ENCODE assay signal across 24 mouse cellular contexts in the genomic region with DNA sequence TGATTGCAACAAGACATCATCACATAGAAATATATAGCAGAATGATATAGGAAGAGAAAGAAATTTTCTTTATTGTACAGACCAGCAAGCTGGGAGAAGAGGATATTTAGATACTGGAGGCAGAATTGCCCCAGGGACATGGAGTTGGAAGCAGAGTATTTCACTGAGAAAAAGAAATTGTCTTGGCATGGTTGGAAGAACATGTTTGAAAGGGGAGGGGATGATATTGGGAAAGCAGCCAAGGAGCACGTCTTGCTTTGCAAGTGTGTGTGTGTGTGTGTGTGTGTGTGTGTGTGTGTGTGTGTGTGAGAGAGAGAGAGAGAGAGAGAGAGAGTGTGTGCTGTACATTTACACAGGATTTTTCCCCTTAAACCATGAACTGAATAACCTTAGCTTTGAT.
DNase-seq lines count a peak whose midpoint lies in the region; ATAC-seq and TF ChIP-seq lines count a peak whose summit lies in the region.
"Had no signal": no experiment of that assay in that cellular context is flagged by ENCODE, and none has a peak within 500 bp of the region (broad histone marks: within the 10 kb centered on the region; RNA-seq: fewer than 3 reads in every experiment).

No protein-coding gene starts in this region.

- peak; percentile 1 for DNase-seq in adrenal gland, postnatal 10 days
- DNase-seq in adrenal gland, adult (ENCODE audit: inconsistent age in 2 of 2, low spot score in 1 of 2) = no peak
- peak; percentile 60 for DNase-seq in forebrain, embryonic 14.5 days (ENCODE audit: low spot score)
- DNase-seq in hindbrain, postnatal 0 days (ENCODE audit: low spot score) = peak; percentile 53
- peak; percentile 29 for DNase-seq in midbrain, postnatal 0 days (ENCODE audit: low spot score)
- DNase-seq: adrenal gland, postnatal 14 days; B cell, adult 2 months; cerebellum, adult 8-10 months; cerebellum, postnatal 36 days; gastrocnemius, postnatal 10 days; heart, adult 2 months; heart, postnatal 14 days; kidney, adult 11 months had no signal

- no peaks in the 10 kb centered on the region for H3K4me1 ChIP-seq in forebrain, embryonic 14.5 days (ENCODE audit: control insufficient read depth, insufficient read depth, low read length)
- no peaks in the 10 kb centered on the region for H3K4me1 ChIP-seq in forebrain, embryonic 13.5 days
- no peaks in the 10 kb centered on the region for H3K4me1 ChIP-seq in hindbrain, postnatal 0 days (ENCODE audit: insufficient read depth, low read length)
- no peaks in the 10 kb centered on the region for H3K4me1 ChIP-seq in hindbrain, embryonic 13.5 days (replicated peaks)
- H3K4me1 ChIP-seq in midbrain, postnatal 0 days (ENCODE audit: insufficient read depth, low read length) = no peaks in the 10 kb centered on the region
- no peaks in the 10 kb centered on the region for H3K4me1 ChIP-seq in midbrain, embryonic 15.5 days
- H3K4me1 ChIP-seq: embryonic facial prominence, embryonic 15.5 days; forebrain, embryonic 12.5 days; heart, embryonic 15.5 days; hindbrain, embryonic 15.5 days had no signal

- no peak overlapping the region for H3K4me3 ChIP-seq in forebrain, embryonic 14.5 days (ENCODE audit: low read depth, low read length)
- H3K4me3 ChIP-seq in forebrain, embryonic 13.5 days = no peak overlapping the region
- H3K4me3 ChIP-seq in hindbrain, postnatal 0 days (ENCODE audit: low read length) = no peak overlapping the region
- H3K4me3 ChIP-seq in hindbrain, embryonic 13.5 days = no peak overlapping the region
- no peak overlapping the region for H3K4me3 ChIP-seq in midbrain, postnatal 0 days (ENCODE audit: low read depth, low read length)
- H3K4me3 ChIP-seq in midbrain, embryonic 15.5 days = no peak overlapping the region
- H3K4me3 ChIP-seq: embryonic facial prominence, embryonic 15.5 days; erythroblast, embryonic 14.5 days; forebrain, embryonic 12.5 days; heart, adult 2 months; heart, embryonic 15.5 days; hindbrain, embryonic 15.5 days had no signal

- 67% methylated on average over 1 of the region's 1 CpGs for WGBS in forebrain, embryonic 14.5 days
- WGBS in forebrain, embryonic 13.5 days = 43% methylated on average over 1 of the region's 1 CpGs
- WGBS in hindbrain, postnatal 0 days = 40% methylated on average over 1 of the region's 1 CpGs
- WGBS in hindbrain, embryonic 13.5 days = 56% methylated on average over 1 of the region's 1 CpGs
- WGBS in midbrain, postnatal 0 days = 67% methylated on average over 1 of the region's 1 CpGs
- 62% methylated on average over 1 of the region's 1 CpGs for WGBS in midbrain, embryonic 15.5 days

- peak; percentile 37; the same call in 1 of the 2 replicates for ATAC-seq in forebrain, embryonic 14.5 days
- no peak for ATAC-seq in forebrain, embryonic 13.5 days
- no peak for ATAC-seq in hindbrain, postnatal 0 days
- ATAC-seq in hindbrain, embryonic 13.5 days (ENCODE audit: low FRiP score) = no peak
- no peak for ATAC-seq in midbrain, postnatal 0 days (ENCODE audit: low FRiP score)
- ATAC-seq in midbrain, embryonic 15.5 days (replicated peaks) = no peak
- ATAC-seq: CD4-positive, CD25-positive, alpha-beta regulatory T cell, adult 4 months had no signal

- no peak overlapping the region for H3K27ac ChIP-seq in forebrain, embryonic 14.5 days (ENCODE audit: low read depth, low read length)
- no peak overlapping the region for H3K27ac ChIP-seq in forebrain, embryonic 13.5 days
- H3K27ac ChIP-seq in hindbrain, postnatal 0 days = no peak overlapping the region
- no peak overlapping the region for H3K27ac ChIP-seq in hindbrain, embryonic 13.5 days
- H3K27ac ChIP-seq in midbrain, postnatal 0 days (ENCODE audit: low read depth, low read length) = no peak overlapping the region
- H3K27ac ChIP-seq in midbrain, embryonic 15.5 days = no peak overlapping the region
- H3K27ac ChIP-seq: embryonic facial prominence, embryonic 15.5 days; forebrain, embryonic 12.5 days; heart, adult 2 months; heart, embryonic 15.5 days; hindbrain, embryonic 15.5 days had no signal

- no peak for TF ChIP-seq CTCF in hindbrain, postnatal 0 days (IDR thresholded peaks at IDR 0.05; ENCODE audit: low read depth)
- TF ChIP-seq CTCF in midbrain, postnatal 0 days (IDR thresholded peaks at IDR 0.05) = no peak

- no peaks in the 10 kb centered on the region for H3K36me3 ChIP-seq in forebrain, embryonic 14.5 days (ENCODE audit: control insufficient read depth, insufficient read depth, low read length)
- H3K36me3 ChIP-seq in forebrain, embryonic 13.5 days (ENCODE audit: poor library complexity, severe bottlenecking) = no peaks in the 10 kb centered on the region
- H3K36me3 ChIP-seq in hindbrain, postnatal 0 days (ENCODE audit: insufficient read depth, low read length) = no peaks in the 10 kb centered on the region
- no peaks in the 10 kb centered on the region for H3K36me3 ChIP-seq in hindbrain, embryonic 13.5 days
- H3K36me3 ChIP-seq in midbrain, postnatal 0 days (ENCODE audit: insufficient read depth, low read length) = no peaks in the 10 kb centered on the region
- H3K36me3 ChIP-seq in midbrain, embryonic 15.5 days (replicated peaks) = no peaks in the 10 kb centered on the region
- H3K36me3 ChIP-seq: embryonic facial prominence, embryonic 15.5 days; forebrain, embryonic 12.5 days; G1E; heart, embryonic 15.5 days; hindbrain, embryonic 15.5 days had no signal

- H3K4me2 ChIP-seq in forebrain, embryonic 14.5 days (ENCODE audit: low read length) = no peak overlapping the region
- no peak overlapping the region for H3K4me2 ChIP-seq in forebrain, embryonic 13.5 days
- H3K4me2 ChIP-seq in hindbrain, postnatal 0 days (ENCODE audit: low read depth, low read length) = no peak overlapping the region
- no peak overlapping the region for H3K4me2 ChIP-seq in hindbrain, embryonic 13.5 days
- H3K4me2 ChIP-seq in midbrain, postnatal 0 days (ENCODE audit: low read depth, low read length, poor library complexity, severe bottlenecking) = no peak overlapping the region
- no peak overlapping the region for H3K4me2 ChIP-seq in midbrain, embryonic 15.5 days
- H3K4me2 ChIP-seq: embryonic facial prominence, embryonic 15.5 days; forebrain, embryonic 12.5 days; heart, embryonic 11.5 days; heart, embryonic 15.5 days; hindbrain, embryonic 15.5 days had no signal

- H3K27me3 ChIP-seq in forebrain, embryonic 14.5 days (replicated peaks; ENCODE audit: control insufficient read depth, insufficient read depth, low read length) = no peaks in the 10 kb centered on the region
- no peaks in the 10 kb centered on the region for H3K27me3 ChIP-seq in forebrain, embryonic 13.5 days
- H3K27me3 ChIP-seq in hindbrain, postnatal 0 days (ENCODE audit: insufficient read depth, low read length) = no peaks in the 10 kb centered on the region
- no peaks in the 10 kb centered on the region for H3K27me3 ChIP-seq in hindbrain, embryonic 13.5 days
- H3K27me3 ChIP-seq in midbrain, postnatal 0 days (ENCODE audit: insufficient read depth, low read length) = no peaks in the 10 kb centered on the region
- no peaks in the 10 kb centered on the region for H3K27me3 ChIP-seq in midbrain, embryonic 15.5 days (replicated peaks)
- H3K27me3 ChIP-seq: embryonic facial prominence, embryonic 15.5 days; forebrain, embryonic 12.5 days; heart, embryonic 15.5 days; hindbrain, embryonic 15.5 days had no signal

- H3K9ac ChIP-seq in forebrain, embryonic 14.5 days (ENCODE audit: low read length) = no peak overlapping the region
- H3K9ac ChIP-seq in forebrain, embryonic 13.5 days = no peak overlapping the region
- H3K9ac ChIP-seq in hindbrain, postnatal 0 days (replicated peaks; ENCODE audit: low read length) = no peak overlapping the region
- H3K9ac ChIP-seq in hindbrain, embryonic 13.5 days = no peak overlapping the region
- H3K9ac ChIP-seq in midbrain, postnatal 0 days (replicated peaks; ENCODE audit: low read length, poor library complexity, severe bottlenecking) = no peak overlapping the region
- H3K9ac ChIP-seq in midbrain, embryonic 15.5 days = no peak overlapping the region
- H3K9ac ChIP-seq: embryonic facial prominence, embryonic 15.5 days; forebrain, embryonic 12.5 days; heart, embryonic 15.5 days; hindbrain, embryonic 15.5 days had no signal

- no peaks in the 10 kb centered on the region for H3K9me3 ChIP-seq in forebrain, embryonic 14.5 days (replicated peaks; ENCODE audit: control insufficient read depth, low read length)
- no peaks in the 10 kb centered on the region for H3K9me3 ChIP-seq in forebrain, embryonic 13.5 days (replicated peaks)
- H3K9me3 ChIP-seq in hindbrain, postnatal 0 days (ENCODE audit: low read length) = no peaks in the 10 kb centered on the region
- no peaks in the 10 kb centered on the region for H3K9me3 ChIP-seq in hindbrain, embryonic 13.5 days
- H3K9me3 ChIP-seq in midbrain, postnatal 0 days (ENCODE audit: low read length) = no peaks in the 10 kb centered on the region
- H3K9me3 ChIP-seq in midbrain, embryonic 15.5 days = no peaks in the 10 kb centered on the region
- H3K9me3 ChIP-seq: embryonic facial prominence, embryonic 15.5 days; forebrain, embryonic 12.5 days; G1E; heart, embryonic 15.5 days; hindbrain, embryonic 15.5 days had no signal

Comparison
In these comparisons a context has a peak if more than half of its experiments do, and no peak if none do; other contexts are left out.
1. DNase-seq: peak in adrenal gland, postnatal 10 days (single experiment), forebrain, embryonic 14.5 days (single experiment), hindbrain, postnatal 0 days (single experiment) and midbrain, postnatal 0 days (single experiment); none in adrenal gland, adult (0 of 2).